Mouse (Mus musculus): ENCODE data around the gene Dach2.

DNA sequence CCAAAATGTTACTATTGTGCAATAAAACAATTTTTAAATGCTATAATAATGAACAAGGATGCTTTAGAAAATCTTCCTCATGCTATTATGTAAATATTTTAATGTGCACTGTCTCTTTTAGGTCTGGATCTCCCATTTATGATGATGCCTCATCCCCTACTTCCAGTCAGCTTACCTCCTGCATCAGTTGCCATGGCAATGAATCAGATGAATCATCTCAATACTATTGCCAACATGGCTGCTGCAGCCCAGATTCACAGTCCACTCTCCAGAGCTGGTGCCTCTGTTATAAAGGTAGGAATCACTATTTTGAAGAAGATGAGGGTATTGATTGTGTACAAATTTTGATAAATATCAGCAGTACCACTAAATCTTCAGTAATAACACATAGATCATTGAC lies 426.8 kb downstream of the Dach2 start:
- no peak for TF ChIP-seq CTCF (IDR thresholded peaks at IDR 0.05; ENCODE audit: low read depth, low read length)
- no peak for TF ChIP-seq POLR2A (IDR thresholded peaks at IDR 0.05; ENCODE audit: extremely low read depth, insufficient read depth, low read length)
